Mouse (Mus musculus) intestine, postnatal 0 days (tissue): ENCODE measurements at regions not wholly inside any gene's neighbourhood (a gene's known extent, or its start where the extent isn't known, plus 50 kb on each side); places are given as distances from the start of the nearest gene placed in this dataset.

Experiments
- ATAC-seq: fragments of 200-750 bp; cut with Nextera tagmentation; 2 replicates; pipeline ENCODE4 v1.8.0; 2017; ENCODE audit warnings: mild to moderate bottlenecking, moderate TSS enrichment, moderate library complexity
- H3K27ac ChIP-seq: fragments of 300-500 bp; sonication (generic); 2 replicates; pipeline ENCODE4 v1.5.1; 2014; ENCODE audit warnings: mild to moderate bottlenecking, low read depth, low read length, moderate library complexity
- H3K27me3 ChIP-seq: fragments of 300-500 bp; sonication (generic); replicated peaks from 2 replicates; pipeline ENCODE4 v1.6.1; 2014; ENCODE audit warnings: low read length, mixed read lengths; ENCODE audit not compliant: control insufficient read depth, insufficient read depth
- H3K36me3 ChIP-seq: fragments of 300-500 bp; sonication (generic); 2 replicates; pipeline ENCODE4 v1.6.1; 2014; ENCODE audit warnings: mild to moderate bottlenecking, moderate library complexity; ENCODE audit not compliant: control insufficient read depth, insufficient read depth
- H3K4me1 ChIP-seq: fragments of 300-500 bp; sonication (generic); replicated peaks from 2 replicates; pipeline ENCODE4 v1.6.1; 2014; ENCODE audit warnings: antibody characterized with exemption, low read length, mixed read lengths; ENCODE audit not compliant: control insufficient read depth, insufficient read depth
- H3K4me2 ChIP-seq: fragments of 300-500 bp; sonication (generic); replicated peaks from 2 replicates; pipeline ENCODE4 v1.6.1; 2014; ENCODE audit warnings: low read depth, mild to moderate bottlenecking, moderate library complexity
- H3K4me3 ChIP-seq: fragments of 300-500 bp; sonication (generic); 2 replicates; pipeline ENCODE4 v1.5.1; 2014; ENCODE audit warnings: low read depth, low read length
- H3K9ac ChIP-seq: fragments of 300-500 bp; sonication (generic); 2 replicates; pipeline ENCODE4 v1.6.1; 2014; ENCODE audit warnings: mild to moderate bottlenecking, low read depth, low read length
- H3K9me3 ChIP-seq: fragments of 300-500 bp; sonication (generic); 2 replicates; pipeline ENCODE4 v1.6.1; 2016; ENCODE audit warnings: mixed run types; ENCODE audit not compliant: control insufficient read depth
- CTCF ChIP-seq: sonication (generic); IDR thresholded peaks from 2 replicates; pipeline ENCODE4 v1.5.1; 2016; ENCODE audit warnings: low read depth, mild to moderate bottlenecking, control low read depth, antibody characterized with exemption, moderate library complexity
- WGBS: fragments of 180-500 bp; shearing (Covaris S2); extraction: QIAGEN DNeasy Blood & Tissue Kit; methylation state at CpG from one replicate; pipeline ENCODE4 v1.1.7; 2014; 5-methylcytosine and 5-hydroxymethylcytosine counted together

DNA sequence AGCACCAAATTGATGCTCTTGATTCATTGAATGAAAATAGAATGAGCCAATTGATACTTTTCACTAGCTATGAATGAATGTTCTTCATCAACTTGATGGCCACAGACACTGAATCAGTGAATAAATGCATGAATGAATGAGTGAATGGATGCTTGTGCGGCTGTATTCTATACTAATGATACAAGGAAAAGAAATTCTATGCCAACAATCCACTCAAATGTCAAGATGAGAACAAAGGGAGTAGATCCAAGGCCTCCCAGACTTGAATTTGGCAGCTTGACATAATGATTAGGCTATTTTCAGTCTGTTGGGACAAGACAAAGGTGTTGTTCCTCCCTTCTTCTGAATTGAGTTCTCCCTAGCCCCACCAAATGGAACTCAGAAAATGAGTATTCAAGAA lies 393.1 kb downstream of the Btg1 start:
- no peak overlapping the region for H3K4me2 ChIP-seq
- no peaks in the 10 kb centered on the region for H3K27me3 ChIP-seq
- no peak overlapping the region for H3K9ac ChIP-seq
- H3K27ac ChIP-seq, result no peak overlapping the region
- no peaks in the 10 kb centered on the region for H3K9me3 ChIP-seq
- 95% methylated on average over 1 of the region's 1 CpGs for WGBS
- H3K36me3 ChIP-seq, result no peaks in the 10 kb centered on the region
- no peak for TF ChIP-seq CTCF
- no peak for ATAC-seq
- H3K4me3 ChIP-seq, result no peak overlapping the region
- H3K4me1 ChIP-seq, result no peaks in the 10 kb centered on the region

DNA sequence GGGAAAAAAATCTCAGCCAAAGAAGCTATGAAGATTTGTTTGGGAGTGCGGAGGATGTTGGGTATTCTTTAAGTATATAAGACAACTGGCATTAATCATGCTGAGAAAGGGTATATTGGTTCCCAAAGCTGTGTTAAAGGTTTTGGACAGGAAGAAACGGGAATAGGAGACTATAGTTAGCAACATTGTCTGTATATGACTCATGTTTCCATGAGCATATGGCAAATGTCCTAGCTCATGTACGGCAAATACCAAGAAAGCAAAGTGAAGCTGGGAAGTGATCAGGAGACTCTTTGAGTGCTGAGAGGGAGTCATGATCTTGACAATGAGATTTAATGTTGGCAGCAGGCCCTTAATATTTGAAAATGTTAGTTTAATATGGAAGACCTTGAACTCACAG lies 401.8 kb downstream of the Btg1 start:
- Histone ChIP-seq H3K27ac (no peak overlapping the region), H3K4me3 (no peak overlapping the region), H3K27me3 (no peaks in the 10 kb centered on the region), H3K36me3 (no peaks in the 10 kb centered on the region), H3K9ac (no peak overlapping the region), H3K9me3 (no peaks in the 10 kb centered on the region), H3K4me1 (no peaks in the 10 kb centered on the region), H3K4me2 (no peak overlapping the region)
- ATAC-seq, result no peak
- no peak for TF ChIP-seq CTCF
- 59% methylated on average over 3 of the region's 3 CpGs for WGBS

DNA sequence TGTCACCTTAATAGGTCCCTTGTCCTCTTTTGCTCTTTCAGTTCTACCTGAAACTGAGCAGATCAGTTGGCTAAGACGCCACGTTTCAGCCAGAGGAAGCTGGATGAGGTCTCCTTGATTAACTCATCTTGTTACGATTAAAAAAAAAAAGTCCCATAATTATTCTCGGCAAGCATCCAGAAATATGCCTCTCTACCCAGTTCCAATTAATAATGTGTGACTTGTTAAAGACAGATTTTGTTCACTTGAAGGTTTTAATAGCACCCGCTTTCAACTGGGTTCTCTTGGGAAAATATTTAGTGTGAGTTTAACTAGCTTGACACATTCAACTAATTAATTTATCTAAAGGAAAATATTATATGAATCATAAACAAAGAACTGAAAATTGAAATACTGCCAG lies 412.0 kb downstream of the Btg1 start:
- H3K27me3 ChIP-seq, result no peaks in the 10 kb centered on the region
- ATAC-seq, result no peak
- WGBS, result 85% methylated on average over 5 of the region's 5 CpGs
- H3K9me3 ChIP-seq, result no peaks in the 10 kb centered on the region
- no peak for TF ChIP-seq CTCF
- H3K4me1 ChIP-seq, result no peaks in the 10 kb centered on the region
- no peak overlapping the region for H3K4me2 ChIP-seq
- no peak overlapping the region for H3K9ac ChIP-seq
- no peak overlapping the region for H3K4me3 ChIP-seq
- no peak overlapping the region for H3K27ac ChIP-seq
- no peaks in the 10 kb centered on the region for H3K36me3 ChIP-seq

DNA sequence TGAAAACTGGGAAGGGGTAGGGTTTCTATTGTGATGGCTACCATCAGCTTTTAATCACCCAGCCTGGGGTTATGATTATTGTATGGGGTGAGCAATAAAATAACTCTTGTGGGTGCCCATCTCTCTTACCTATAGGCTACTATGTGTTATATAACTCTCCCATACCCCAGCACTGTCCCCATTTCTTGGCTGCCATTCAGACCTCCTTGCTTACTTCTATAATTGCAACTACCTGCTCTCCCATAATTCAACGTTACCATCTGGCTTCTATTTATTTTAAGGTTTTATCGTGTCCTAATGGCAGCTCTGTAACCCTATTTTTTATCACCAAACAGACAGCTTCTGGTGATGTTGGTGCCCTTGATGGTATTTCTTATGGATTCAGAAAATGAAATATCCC lies 414.2 kb downstream of the Btg1 start:
- Histone ChIP-seq H3K27ac (no peak overlapping the region), H3K4me1 (no peaks in the 10 kb centered on the region), H3K4me2 (no peak overlapping the region), H3K4me3 (no peak overlapping the region), H3K36me3 (no peaks in the 10 kb centered on the region), H3K27me3 (no peaks in the 10 kb centered on the region), H3K9me3 (no peaks in the 10 kb centered on the region), H3K9ac (no peak overlapping the region)
- WGBS, result 84% methylated on average over 2 of the region's 2 CpGs
- no peak for TF ChIP-seq CTCF
- no peak for ATAC-seq

DNA sequence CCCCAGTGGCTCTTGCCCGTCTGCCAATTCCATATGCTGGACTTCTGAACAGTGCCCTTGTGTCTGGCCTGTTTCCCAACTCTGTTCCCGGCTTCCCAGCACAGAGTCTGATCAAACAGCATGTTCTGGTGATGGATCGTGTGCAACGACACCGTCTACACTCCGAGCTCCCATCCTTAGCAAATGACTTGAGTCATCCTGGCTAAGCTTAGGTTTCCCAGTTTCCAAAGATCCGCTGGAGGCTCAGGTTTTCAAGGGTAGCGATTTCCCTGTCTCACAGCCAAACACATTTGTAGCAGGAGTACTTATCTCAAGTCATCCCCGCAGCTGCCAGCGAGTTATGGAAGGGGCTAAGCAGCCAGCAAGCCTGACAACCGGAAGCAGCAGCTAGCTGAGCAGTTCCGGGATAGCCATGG lies 418.6 kb downstream of the Btg1 start:
- no peak overlapping the region for H3K27ac ChIP-seq
- no peak overlapping the region for H3K9ac ChIP-seq
- no peaks in the 10 kb centered on the region for H3K27me3 ChIP-seq
- no peak for TF ChIP-seq CTCF
- H3K9me3 ChIP-seq, result no peaks in the 10 kb centered on the region
- H3K4me1 ChIP-seq, result no peaks in the 10 kb centered on the region
- no peak for ATAC-seq
- H3K4me2 ChIP-seq, result no peak overlapping the region
- H3K36me3 ChIP-seq, result no peaks in the 10 kb centered on the region
- WGBS, result 76% methylated on average over 12 of the region's 12 CpGs
- H3K4me3 ChIP-seq, result no peak overlapping the region

DNA sequence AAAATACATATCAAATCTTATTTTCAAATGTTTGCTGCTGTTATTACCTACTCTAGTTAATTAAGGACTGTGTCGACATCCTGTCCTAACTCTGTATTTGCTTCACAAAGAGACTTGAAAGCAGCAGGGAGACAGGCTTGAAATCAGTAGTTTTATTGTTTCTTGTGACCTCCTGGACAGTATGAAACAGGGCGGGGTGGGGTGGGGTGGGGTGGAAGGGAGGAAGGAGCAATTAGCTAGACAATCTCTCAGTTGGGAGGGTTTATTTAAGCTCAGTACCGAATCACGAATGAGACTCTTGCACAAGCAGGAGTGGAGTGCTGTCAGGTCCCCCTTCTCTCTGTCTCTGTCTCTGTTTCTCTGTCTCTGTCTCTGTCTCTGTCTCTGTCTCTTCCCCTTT lies 421.2 kb downstream of the Btg1 start:
- Histone ChIP-seq H3K4me2 (no peak overlapping the region), H3K9ac (no peak overlapping the region), H3K4me3 (no peak overlapping the region), H3K27me3 (no peaks in the 10 kb centered on the region), H3K9me3 (no peaks in the 10 kb centered on the region), H3K27ac (no peak overlapping the region), H3K36me3 (no peaks in the 10 kb centered on the region), H3K4me1 (no peaks in the 10 kb centered on the region)
- WGBS, result 26% methylated on average over 4 of the region's 4 CpGs
- TF ChIP-seq CTCF, result no peak
- no peak for ATAC-seq

DNA sequence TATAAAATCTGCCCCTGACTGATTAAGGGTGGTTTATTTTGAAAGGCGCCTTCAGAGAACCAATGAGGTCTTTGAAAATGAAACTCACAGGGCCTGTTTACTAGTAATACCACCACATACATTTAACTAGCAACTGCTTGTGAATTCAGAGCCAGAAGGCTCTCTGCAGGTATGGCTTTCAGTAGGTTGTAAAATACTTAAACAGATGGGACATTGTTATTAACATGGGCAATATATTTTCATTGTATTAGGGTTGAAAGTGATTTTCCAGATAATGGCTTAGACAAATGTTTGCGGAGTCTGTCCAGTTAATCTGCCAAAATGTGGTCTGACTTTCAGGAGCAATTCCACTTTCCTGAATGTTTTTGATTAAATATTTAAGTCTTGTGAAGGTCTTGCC lies 430.8 kb downstream of the Btg1 start:
- no peaks in the 10 kb centered on the region for H3K4me1 ChIP-seq
- H3K27ac ChIP-seq, result no peak overlapping the region
- H3K9me3 ChIP-seq, result no peaks in the 10 kb centered on the region
- no peak overlapping the region for H3K4me3 ChIP-seq
- no peak overlapping the region for H3K4me2 ChIP-seq
- H3K9ac ChIP-seq, result no peak overlapping the region
- WGBS, result 66% methylated on average over 2 of the region's 2 CpGs
- no peaks in the 10 kb centered on the region for H3K36me3 ChIP-seq
- H3K27me3 ChIP-seq, result no peaks in the 10 kb centered on the region
- no peak for TF ChIP-seq CTCF
- no peak for ATAC-seq
